12 mouse cellular contexts compared by ENCODE assay signal in genomic region chr5:34633641-34634040, GRCm38 (mm10). TPM values are rescaled to one million over a fixed set of nuclear protein-coding genes. Genes with fewer than 3 reads are reported as not detected.
DNase-seq lines count a peak whose midpoint lies in the region; ATAC-seq and TF ChIP-seq lines count a peak whose summit lies in the region.
"Had no signal": no experiment of that assay in that cellular context is flagged by ENCODE, and none has a peak within 500 bp of the region (broad histone marks: within the 10 kb centered on the region; RNA-seq: fewer than 3 reads in every experiment).

No protein-coding gene starts in this region.

- H3K36me3 ChIP-seq in heart, embryonic 11.5 days (ENCODE audit: control insufficient read depth, insufficient read depth, low read length) = peaks cover 34% of the 10 kb centered on the region
- peaks cover 83% of the 10 kb centered on the region for H3K36me3 ChIP-seq in liver, embryonic 12.5 days
- H3K36me3 ChIP-seq in stomach, postnatal 0 days (ENCODE audit: control insufficient read depth, insufficient read depth, low read length) = peaks cover 23% of the 10 kb centered on the region

- H3K27ac ChIP-seq in heart, embryonic 11.5 days (ENCODE audit: low read depth, low read length) = no peak overlapping the region
- peak overlapping the region; percentile 80; the same call in 1 of the 2 replicates for H3K27ac ChIP-seq in liver, embryonic 12.5 days
- no peak overlapping the region for H3K27ac ChIP-seq in stomach, postnatal 0 days (replicated peaks)
- H3K27ac ChIP-seq: lung, embryonic 15.5 days; stomach, embryonic 15.5 days had no signal

- 76% methylated on average over 4 of the region's 4 CpGs for WGBS in heart, embryonic 11.5 days (ENCODE audit: insufficient replicate concordance)
- WGBS in liver, embryonic 12.5 days (ENCODE audit: insufficient replicate concordance) = 68% methylated on average over 4 of the region's 4 CpGs
- 42% methylated on average over 4 of the region's 4 CpGs for WGBS in stomach, postnatal 0 days

- no peak overlapping the region for H3K4me2 ChIP-seq in heart, embryonic 11.5 days
- H3K4me2 ChIP-seq in liver, embryonic 12.5 days = peak overlapping the region; percentile 32; the same call in 1 of the 2 replicates
- no peak overlapping the region for H3K4me2 ChIP-seq in stomach, postnatal 0 days (replicated peaks; ENCODE audit: low read depth)
- H3K4me2 ChIP-seq: lung, embryonic 15.5 days; stomach, embryonic 15.5 days had no signal

- H3K4me3 ChIP-seq in heart, embryonic 11.5 days (ENCODE audit: low read depth, low read length) = no peak overlapping the region
- H3K4me3 ChIP-seq in liver, embryonic 12.5 days = no peak overlapping the region
- no peak overlapping the region for H3K4me3 ChIP-seq in stomach, postnatal 0 days (ENCODE audit: low read depth, low read length)
- H3K4me3 ChIP-seq: lung, embryonic 15.5 days; myocyte; stomach, embryonic 15.5 days had no signal

- no peaks in the 10 kb centered on the region for H3K9me3 ChIP-seq in heart, embryonic 11.5 days (replicated peaks; ENCODE audit: control insufficient read depth, low read length)
- no peaks in the 10 kb centered on the region for H3K9me3 ChIP-seq in liver, embryonic 12.5 days (replicated peaks)
- H3K9me3 ChIP-seq in stomach, postnatal 0 days (ENCODE audit: control insufficient read depth, low read length) = no peaks in the 10 kb centered on the region
- H3K9me3 ChIP-seq: lung, embryonic 15.5 days; stomach, embryonic 15.5 days had no signal

- no peaks in the 10 kb centered on the region for H3K27me3 ChIP-seq in heart, embryonic 11.5 days (ENCODE audit: control insufficient read depth, insufficient read depth, low read length)
- no peaks in the 10 kb centered on the region for H3K27me3 ChIP-seq in liver, embryonic 12.5 days (replicated peaks)
- no peaks in the 10 kb centered on the region for H3K27me3 ChIP-seq in stomach, postnatal 0 days (ENCODE audit: control insufficient read depth, insufficient read depth, low read length)
- H3K27me3 ChIP-seq: lung, embryonic 15.5 days; stomach, embryonic 15.5 days had no signal

- ATAC-seq in heart, embryonic 11.5 days (replicated peaks; ENCODE audit: insufficient number of reproducible peaks, low FRiP score, low TSS enrichment) = no peak
- ATAC-seq in liver, embryonic 12.5 days = no peak
- ATAC-seq in stomach, postnatal 0 days (ENCODE audit: low FRiP score, low TSS enrichment) = no peak

- no peak for TF ChIP-seq CTCF in stomach, postnatal 0 days (IDR thresholded peaks at IDR 0.05; ENCODE audit: low read depth)

- peak; percentile 40 to 67 for DNase-seq in heart, adult 18-20 months
- peak; percentile 41 to 56 for DNase-seq in urinary bladder, postnatal 36 days (ENCODE audit: low spot score in 2 of 2)
- no peak for DNase-seq in urinary bladder, postnatal 4 days (ENCODE audit: low spot score in 2 of 2)
- DNase-seq in stomach, postnatal 0 days (ENCODE audit: low spot score) = peak; percentile 65
- DNase-seq in embryo, embryonic 11 days = no peak
- no peak for DNase-seq in thymus, adult 18-20 months
- DNase-seq: cerebellum, adult 18-20 months had no signal

- no peak overlapping the region for H3K9ac ChIP-seq in heart, embryonic 11.5 days (ENCODE audit: low read depth, low read length)
- no peak overlapping the region for H3K9ac ChIP-seq in liver, embryonic 12.5 days
- peak overlapping the region; percentile 41; the same call in 1 of the 2 replicates for H3K9ac ChIP-seq in stomach, postnatal 0 days (ENCODE audit: low read length)
- H3K9ac ChIP-seq: lung, embryonic 15.5 days; stomach, embryonic 15.5 days had no signal

- peaks cover 6% of the 10 kb centered on the region for H3K4me1 ChIP-seq in heart, embryonic 11.5 days (ENCODE audit: control insufficient read depth, insufficient read depth, low read length)
- peaks cover 57% of the 10 kb centered on the region for H3K4me1 ChIP-seq in liver, embryonic 12.5 days
- no peaks in the 10 kb centered on the region; the same call in 1 of the 2 replicates for H3K4me1 ChIP-seq in stomach, postnatal 0 days (replicated peaks; ENCODE audit: control insufficient read depth, insufficient read depth)

- TF ChIP-seq EP300 in stomach, postnatal 0 days (optimal IDR thresholded peaks at IDR 0.05) = no peak

RNA-seq across cellular contexts. Expression of gene Mfsd10, which starts 3.4 kb away (rescaled TPM):
- 1 to 10 TPM; 6.8 to 8.6 TPM for total RNA-seq in heart, adult 18-20 months (2021)
- 63.7 and 71.9 TPM in 2 replicates for polyA plus RNA-seq in heart, embryonic 11.5 days (2014; fragmentation: Nextera tagmentation; extraction: Ambion mirVana)
- 66.8 and 77.4 TPM in 2 replicates for polyA plus RNA-seq in liver, embryonic 12.5 days (2016; fragmentation: Nextera tagmentation; extraction: Ambion mirVana)
- polyA plus RNA-seq in stomach, postnatal 0 days (2015; fragmentation: Nextera tagmentation; extraction: Ambion mirVana) = 57.4 and 62.0 TPM in 2 replicates

RNA-seq across cellular contexts. Expression of gene Nop14, which starts 26.3 kb away (rescaled TPM):
- 10 to 100 TPM; 13.7 to 17.5 TPM for total RNA-seq in heart, adult 18-20 months (2021)
- 23.8 and 24.0 TPM in 2 replicates for polyA plus RNA-seq in heart, embryonic 11.5 days (2014; fragmentation: Nextera tagmentation; extraction: Ambion mirVana)
- 26.4 and 27.9 TPM in 2 replicates for polyA plus RNA-seq in liver, embryonic 12.5 days (2016; fragmentation: Nextera tagmentation; extraction: Ambion mirVana)
- polyA plus RNA-seq in stomach, postnatal 0 days (2015; fragmentation: Nextera tagmentation; extraction: Ambion mirVana) = 13.1 and 14.2 TPM in 2 replicates

RNA-seq across cellular contexts. Expression of gene Grk4, which starts 26.5 kb away (rescaled TPM):
- 1 to 10 TPM; 1.0 to 1.7 TPM for total RNA-seq in heart, adult 18-20 months (2021)
- polyA plus RNA-seq in heart, embryonic 11.5 days (2014; fragmentation: Nextera tagmentation; extraction: Ambion mirVana) = 1.0 and 1.3 TPM in 2 replicates
- polyA plus RNA-seq in liver, embryonic 12.5 days (2016; fragmentation: Nextera tagmentation; extraction: Ambion mirVana) = 1.2 and 1.4 TPM in 2 replicates
- 1.2 and 2.0 TPM in 2 replicates for polyA plus RNA-seq in stomach, postnatal 0 days (2015; fragmentation: Nextera tagmentation; extraction: Ambion mirVana)

Comparison
In these comparisons a context has a peak if more than half of its experiments do, and no peak if none do; other contexts are left out.
1. DNase-seq: peak in heart, adult 18-20 months (2 of 2), urinary bladder, postnatal 36 days (2 of 2) and stomach, postnatal 0 days (single experiment); none in urinary bladder, postnatal 4 days (0 of 2), embryo, embryonic 11 days (single experiment) and thymus, adult 18-20 months (0 of 2).